Mouse (Mus musculus) spleen, adult 2 months (tissue): Measurements from ENCODE around the gene Rptor. TPM values are rescaled to one million over a fixed set of nuclear protein-coding genes. Genes with fewer than 3 reads are reported as not detected.

Experiments
- DNase-seq, 2 experiments: peaks; one replicate each; pipeline versions ENCODE4 v3.0.0 to v3.0.0-alpha.2; 2012 to 2021; ENCODE audit warnings: low spot score in 2 of 2, low read depth in 1 of 2
- H3K27ac ChIP-seq: fragments of 200-500 bp; 2 replicates; pipeline ENCODE4 v1.5.1; 2012; ENCODE audit warnings: low read length, inconsistent platforms; ENCODE audit not compliant: insufficient read depth
- H3K27me3 ChIP-seq: fragments of 200-500 bp; 2 replicates; pipeline ENCODE4 v1.6.1; 2012; ENCODE audit warnings: mild to moderate bottlenecking, moderate library complexity, low read length, inconsistent platforms; ENCODE audit not compliant: control insufficient read depth, insufficient read depth
- H3K36me3 ChIP-seq: fragments of 200-500 bp; 2 replicates; pipeline ENCODE4 v1.6.1; 2012; ENCODE audit warnings: mild to moderate bottlenecking, low read length, inconsistent platforms; ENCODE audit not compliant: control insufficient read depth, insufficient read depth
- H3K4me1 ChIP-seq: fragments of 200-500 bp; 2 replicates; pipeline ENCODE4 v1.6.1; 2011; ENCODE audit warnings: inconsistent platforms; ENCODE audit not compliant: control insufficient read depth, insufficient read depth, insufficient read length
- H3K4me3 ChIP-seq: fragments of 200-500 bp; 2 replicates; pipeline ENCODE4 v1.5.1; 2011; ENCODE audit warnings: mild to moderate bottlenecking, inconsistent platforms; ENCODE audit not compliant: insufficient read depth, insufficient read length; ENCODE audit errors: extremely low read depth
- CTCF ChIP-seq: fragments of 200-500 bp; IDR thresholded peaks from 2 replicates; pipeline ENCODE4 v1.5.1; 2011; ENCODE audit warnings: mild to moderate bottlenecking, inconsistent platforms; ENCODE audit not compliant: insufficient read depth, insufficient read length, insufficient replicate concordance; ENCODE audit errors: extremely low read depth
- POLR2A ChIP-seq: fragments of 200-500 bp; IDR thresholded peaks from 2 replicates; pipeline ENCODE4 v1.6.1; 2011; ENCODE audit warnings: low read depth, low read length, inconsistent platforms
- WGBS: fragments of 180-500 bp; shearing (Covaris S2); methylation state at CpG from one replicate; pipeline ENCODE4 v1.1.7; 2018; 5-methylcytosine and 5-hydroxymethylcytosine counted together
- polyA plus RNA-seq: library from polyadenylated mRNA; depleted of rRNA; stranded (reverse); fragments of >200 nt; gene quantifications from 2 replicates; pipeline ENCODE4 v1.2.3, GENCODE M21; 2012

Gene Rptor
- polyA plus RNA-seq, 1 experiment, result 18.0 TPM

DNA sequence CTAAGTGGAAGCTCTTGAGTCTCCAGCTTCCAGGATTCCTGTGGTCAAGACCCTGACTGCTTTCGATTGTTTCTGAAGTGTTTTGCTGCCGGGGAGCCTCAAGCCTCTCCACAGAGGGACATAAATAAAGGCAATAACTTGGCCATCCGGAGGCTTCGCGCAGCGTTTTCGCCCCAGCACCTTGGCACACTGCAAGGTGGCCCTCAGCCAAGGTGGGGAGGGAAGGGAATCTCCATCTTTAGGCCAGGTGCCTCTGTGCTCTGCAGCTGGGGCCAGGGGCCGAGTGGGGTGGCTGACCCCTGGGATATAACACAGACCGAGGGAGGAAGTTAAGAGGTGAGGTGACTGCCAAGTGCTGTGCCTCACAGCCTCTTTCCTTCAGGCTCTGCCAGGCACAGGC lies 39.5 kb upstream of the Rptor start:
- Histone ChIP-seq H3K27me3 (no peaks in the 10 kb centered on the region; the same call in 1 of the 2 replicates), H3K36me3 (no peaks in the 10 kb centered on the region), H3K4me1 (no peaks in the 10 kb centered on the region), H3K27ac (no peak overlapping the region), H3K4me3 (no peak overlapping the region)
- 16% methylated on average over 9 of the region's 9 CpGs for WGBS
- DNase-seq, result no peak
- TF ChIP-seq CTCF (no peak), POLR2A (no peak)

DNA sequence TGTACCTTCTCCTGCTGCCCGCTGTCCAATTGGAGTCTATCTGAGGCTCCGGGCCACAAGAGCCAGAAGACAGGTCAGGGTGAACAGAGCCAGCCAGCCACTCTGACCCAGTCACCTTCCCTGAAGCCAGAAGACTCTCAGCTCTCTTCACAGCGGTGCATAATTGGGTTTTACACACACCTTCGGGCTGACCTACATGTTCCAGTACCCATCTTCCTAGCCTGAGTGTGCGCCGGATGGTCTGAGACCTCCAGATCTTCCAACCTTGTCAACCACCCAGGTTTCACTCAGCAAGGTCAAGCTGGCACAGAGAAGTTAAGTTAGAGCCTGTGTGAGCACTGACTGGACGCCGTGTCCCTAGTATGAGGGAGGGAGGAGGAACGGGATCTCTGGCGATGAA lies 38.3 kb upstream of the Rptor start:
- DNase-seq, result no peak
- H3K4me1 ChIP-seq, result no peaks in the 10 kb centered on the region
- no peak overlapping the region for H3K27ac ChIP-seq
- H3K27me3 ChIP-seq, result no peaks in the 10 kb centered on the region; the same call in 1 of the 2 replicates
- no peaks in the 10 kb centered on the region for H3K36me3 ChIP-seq
- no peak overlapping the region for H3K4me3 ChIP-seq
- TF ChIP-seq POLR2A (no peak), CTCF (no peak)
- WGBS, result 86% methylated on average over 10 of the region's 10 CpGs

DNA sequence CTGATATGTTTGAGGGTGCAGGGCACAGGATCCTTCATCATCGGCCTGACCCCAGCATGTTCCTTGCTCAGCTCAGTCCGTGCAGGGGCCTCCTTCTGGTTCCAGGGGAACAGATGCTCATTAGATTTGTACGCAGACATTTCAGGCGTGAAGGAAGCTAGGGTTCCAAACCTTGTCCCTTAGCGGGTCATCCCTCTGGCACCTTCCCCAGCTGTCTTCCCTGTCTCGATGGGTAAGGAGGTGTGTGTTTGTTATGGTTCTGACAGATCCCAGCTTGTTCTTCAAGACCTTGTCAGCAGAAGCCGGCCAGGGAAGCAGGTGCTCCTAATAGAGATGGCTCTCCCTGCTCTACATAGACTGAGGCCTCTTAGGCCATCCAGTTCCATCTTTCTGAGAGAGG lies 37.7 kb upstream of the Rptor start:
- no peak for DNase-seq
- Histone ChIP-seq H3K27me3 (no peaks in the 10 kb centered on the region; the same call in 1 of the 2 replicates), H3K4me3 (no peak overlapping the region), H3K27ac (no peak overlapping the region), H3K36me3 (no peaks in the 10 kb centered on the region), H3K4me1 (no peaks in the 10 kb centered on the region)
- TF ChIP-seq CTCF, result no peak
- no peak for TF ChIP-seq POLR2A
- 84% methylated on average over 7 of the region's 7 CpGs for WGBS

DNA sequence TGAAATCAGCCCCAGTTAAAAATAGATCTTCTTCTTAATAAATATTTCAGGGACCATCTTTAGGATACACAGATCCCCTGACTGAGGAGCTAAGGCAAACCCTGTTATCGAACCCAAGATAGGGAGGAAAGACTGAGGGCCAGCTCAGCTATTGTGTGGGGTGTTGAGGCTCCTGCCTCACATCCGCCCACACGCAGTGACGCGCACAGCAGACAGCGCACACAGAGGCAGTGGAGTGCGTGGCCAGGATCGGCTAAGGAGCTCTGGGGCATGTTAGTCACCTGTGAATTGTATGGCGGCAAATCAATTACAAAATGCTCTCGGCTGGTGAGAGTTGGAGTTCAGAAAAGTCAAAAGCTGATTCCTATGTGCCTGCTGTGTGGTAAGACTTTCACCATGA lies 37.0 kb upstream of the Rptor start:
- no peaks in the 10 kb centered on the region; the same call in 1 of the 2 replicates for H3K27me3 ChIP-seq
- H3K36me3 ChIP-seq, result no peaks in the 10 kb centered on the region
- DNase-seq, result no peak
- no peaks in the 10 kb centered on the region for H3K4me1 ChIP-seq
- H3K4me3 ChIP-seq, result no peak overlapping the region
- TF ChIP-seq CTCF, result no peak
- TF ChIP-seq POLR2A, result no peak
- H3K27ac ChIP-seq, result no peak overlapping the region
- WGBS, result 54% methylated on average over 10 of the region's 10 CpGs

DNA sequence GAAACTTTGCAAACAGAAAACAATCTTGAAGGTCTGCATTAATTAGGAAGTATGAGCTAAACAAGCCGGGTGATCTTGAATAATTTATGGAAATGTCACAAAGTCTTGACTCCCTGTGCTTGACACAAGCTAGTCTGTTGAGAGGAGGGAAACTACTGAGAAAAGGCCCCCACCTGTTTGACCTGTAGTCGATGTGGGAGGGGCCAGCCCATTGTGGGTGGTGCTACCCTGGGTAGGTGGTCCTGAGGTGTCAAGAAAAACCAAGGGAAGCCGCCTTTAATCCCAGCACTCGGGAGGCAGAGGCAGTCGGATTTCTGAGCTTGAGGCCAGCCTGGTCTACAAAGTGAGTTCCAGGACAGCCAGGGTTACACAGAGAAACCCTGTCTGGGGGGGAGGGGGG lies 36.5 kb upstream of the Rptor start:
- Histone ChIP-seq H3K4me3 (no peak overlapping the region), H3K27me3 (no peaks in the 10 kb centered on the region; the same call in 1 of the 2 replicates), H3K4me1 (no peaks in the 10 kb centered on the region), H3K27ac (no peak overlapping the region), H3K36me3 (no peaks in the 10 kb centered on the region)
- no peak for DNase-seq
- WGBS, result 58% methylated on average over 5 of the region's 5 CpGs
- TF ChIP-seq CTCF (no peak), POLR2A (no peak)

DNA sequence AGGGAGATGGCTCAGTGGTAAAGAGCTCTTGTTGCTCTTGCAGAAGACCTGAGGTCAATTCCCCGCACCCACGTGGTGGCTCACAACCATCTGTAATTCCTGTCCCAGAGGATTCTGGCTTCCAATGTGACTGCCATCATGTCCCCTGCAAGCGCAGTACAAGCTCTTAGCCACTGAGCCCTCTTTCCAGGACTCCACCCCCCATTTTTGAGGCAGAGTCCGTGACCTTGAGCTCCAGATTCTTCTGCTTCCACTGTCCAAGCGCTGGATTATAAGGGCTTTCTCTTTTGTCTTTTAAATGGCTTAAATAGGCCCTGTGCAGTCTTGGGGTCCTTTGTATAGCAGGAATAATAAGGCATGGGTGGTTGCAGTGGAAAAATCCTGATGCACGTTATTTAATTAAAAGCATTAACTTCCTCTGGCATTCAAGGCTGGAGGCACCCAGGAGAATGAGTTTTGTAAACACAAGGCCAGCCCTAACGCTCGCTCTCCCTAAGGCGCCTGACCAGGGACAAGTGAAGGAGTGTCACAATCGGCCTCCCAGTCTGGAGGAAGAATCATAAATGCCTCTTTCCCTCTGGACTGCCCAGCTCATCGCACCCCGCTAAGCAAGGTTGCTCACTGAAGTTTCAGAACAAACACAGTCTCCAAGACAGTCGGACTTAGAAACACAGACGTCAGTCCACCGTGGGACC lies 30.2 kb upstream of the Rptor start:
- H3K27me3 ChIP-seq, result no peaks in the 10 kb centered on the region
- H3K27ac ChIP-seq, result no peak overlapping the region
- no peaks in the 10 kb centered on the region for H3K36me3 ChIP-seq
- H3K4me3 ChIP-seq, result no peak overlapping the region
- no peaks in the 10 kb centered on the region for H3K4me1 ChIP-seq
- TF ChIP-seq POLR2A (no peak), CTCF (no peak)
- no peak for DNase-seq
- WGBS, result 79% methylated on average over 15 of the region's 15 CpGs

DNA sequence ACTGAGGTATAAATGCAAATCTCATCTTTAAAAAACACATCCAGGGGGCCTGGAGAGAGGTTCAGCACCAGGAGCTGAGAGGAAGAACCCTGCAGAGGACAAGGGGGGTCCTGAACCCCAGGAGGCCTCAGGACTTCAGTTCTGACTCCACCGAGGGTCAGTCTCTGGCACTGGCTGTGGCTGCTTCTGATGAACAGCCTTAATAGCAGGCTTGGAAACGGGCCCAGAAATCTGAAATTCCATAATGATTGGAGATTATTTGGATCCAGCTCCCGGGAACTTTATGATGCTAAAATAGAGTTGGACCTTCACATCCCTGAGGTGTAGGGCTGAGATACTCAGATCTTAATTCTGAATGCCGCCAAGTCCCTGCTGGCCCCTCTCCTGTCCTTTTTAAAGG lies 25.9 kb upstream of the Rptor start:
- WGBS, result 59% methylated on average over 4 of the region's 4 CpGs
- H3K27ac ChIP-seq, result no peak overlapping the region
- no peak for TF ChIP-seq POLR2A
- TF ChIP-seq CTCF, result no peak
- no peaks in the 10 kb centered on the region for H3K4me1 ChIP-seq
- DNase-seq, result no peak
- no peaks in the 10 kb centered on the region for H3K36me3 ChIP-seq
- H3K4me3 ChIP-seq, result no peak overlapping the region
- no peaks in the 10 kb centered on the region for H3K27me3 ChIP-seq
